Mouse (Mus musculus): Measurements from ENCODE around the gene Ppp3cb. TPM values are rescaled to one million over a fixed set of nuclear protein-coding genes. Genes with fewer than 3 reads are reported as not detected.

Gene Ppp3cb
- polyA plus RNA-seq, 1 experiment from 2014 or later = 69.4 TPM

Other genes with a start within 250 kb of the Ppp3cb start
- gene Ecd, start 198.5 kb downstream of the Ppp3cb start, polyA plus RNA-seq (2016; fragmentation: Nextera tagmentation; extraction: Ambion mirVana) = 55.0 and 59.5 TPM in 2 replicates
- gene Fam149b, start 198.4 kb downstream of the Ppp3cb start, polyA plus RNA-seq (2016; fragmentation: Nextera tagmentation; extraction: Ambion mirVana) = 52.5 and 53.2 TPM in 2 replicates
- 150 and 158 TPM in 2 replicates for gene Dnajc9, start 157.7 kb downstream of the Ppp3cb start, polyA plus RNA-seq (2016; fragmentation: Nextera tagmentation; extraction: Ambion mirVana)
- gene Mrps16, start 152.9 kb downstream of the Ppp3cb start, polyA plus RNA-seq (2016; fragmentation: Nextera tagmentation; extraction: Ambion mirVana) = 65.0 and 67.4 TPM in 2 replicates
- 0.73 and 2.3 TPM in 2 replicates for gene Cfap70, start 94.3 kb downstream of the Ppp3cb start, polyA plus RNA-seq (2016; fragmentation: Nextera tagmentation; extraction: Ambion mirVana)
- 19.9 TPM in 2 replicates for gene Anxa7, start 66.4 kb downstream of the Ppp3cb start, polyA plus RNA-seq (2016; fragmentation: Nextera tagmentation; extraction: Ambion mirVana)
- gene Mss51, start 49.7 kb downstream of the Ppp3cb start, polyA plus RNA-seq (2016; fragmentation: Nextera tagmentation; extraction: Ambion mirVana) = 0.82 and 0.83 TPM in 2 replicates
- gene Usp54, start 94.5 kb upstream of the Ppp3cb start, polyA plus RNA-seq (2016; fragmentation: Nextera tagmentation; extraction: Ambion mirVana) = 16.6 and 16.9 TPM in 2 replicates
- 0.19 and 0.30 TPM in 2 replicates for gene Myoz1, start 110.0 kb upstream of the Ppp3cb start, polyA plus RNA-seq (2016; fragmentation: Nextera tagmentation; extraction: Ambion mirVana)
- gene Synpo2l, start 121.8 kb upstream of the Ppp3cb start, polyA plus RNA-seq (2016; fragmentation: Nextera tagmentation; extraction: Ambion mirVana) = 0.85 and 5.3 TPM in 2 replicates
- 102 and 109 TPM in 2 replicates for gene Sec24c, start 127.7 kb upstream of the Ppp3cb start, polyA plus RNA-seq (2016; fragmentation: Nextera tagmentation; extraction: Ambion mirVana)
- 32.0 and 33.4 TPM in 2 replicates for gene Fut11, start 148.4 kb upstream of the Ppp3cb start, polyA plus RNA-seq (2016; fragmentation: Nextera tagmentation; extraction: Ambion mirVana)
- gene Chchd1, start 156.4 kb upstream of the Ppp3cb start, polyA plus RNA-seq (2016; fragmentation: Nextera tagmentation; extraction: Ambion mirVana) = 213 and 215 TPM in 2 replicates
- gene Zswim8, start 161.0 kb upstream of the Ppp3cb start, polyA plus RNA-seq (2016; fragmentation: Nextera tagmentation; extraction: Ambion mirVana) = 53.8 and 60.1 TPM in 2 replicates
- 27.2 and 28.2 TPM in 2 replicates for gene Ndst2, start 188.0 kb upstream of the Ppp3cb start, polyA plus RNA-seq (2016; fragmentation: Nextera tagmentation; extraction: Ambion mirVana)
- gene Camk2g, start 247.5 kb upstream of the Ppp3cb start, polyA plus RNA-seq (2016; fragmentation: Nextera tagmentation; extraction: Ambion mirVana) = 72.8 and 75.5 TPM in 2 replicates